Comparison of ENCODE assay signal across 22 mouse cellular contexts in the genomic region with DNA sequence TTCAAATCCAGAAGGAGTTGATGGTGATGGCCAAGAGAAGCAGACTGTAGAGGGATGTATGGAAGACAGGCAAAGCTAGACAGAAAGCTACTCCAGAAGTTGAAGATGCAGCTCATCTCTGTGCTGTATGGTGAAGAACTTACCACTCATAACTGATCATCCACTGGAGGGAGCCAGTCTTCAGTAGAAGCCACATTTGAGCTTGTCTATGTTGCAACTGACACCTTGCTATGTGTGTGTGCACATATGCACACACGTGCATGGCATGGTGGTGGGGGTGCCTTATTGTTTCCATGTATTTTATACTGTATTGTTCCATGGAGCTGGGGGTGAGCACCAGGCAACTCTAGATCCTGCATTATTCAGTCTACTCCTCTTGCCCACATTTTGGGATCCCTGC. TPM values are rescaled to one million over a fixed set of nuclear protein-coding genes. Genes with fewer than 3 reads are reported as not detected.
DNase-seq lines count a peak whose midpoint lies in the region; ATAC-seq and TF ChIP-seq lines count a peak whose summit lies in the region.
"Had no signal": no experiment of that assay in that cellular context is flagged by ENCODE, and none has a peak within 500 bp of the region (broad histone marks: within the 10 kb centered on the region; RNA-seq: fewer than 3 reads in every experiment).

No protein-coding gene starts in this region.

- POLR2A ChIA-PET in Patski (lab: Charles Lee): no interaction called here

- no peak for TF ChIP-seq POLR2A in kidney, adult 2 months (IDR thresholded peaks at IDR 0.05; ENCODE audit: low read depth, low read length)

- DNase-seq in kidney, adult 2 months: peak; percentile 4
- no peak for DNase-seq in kidney, adult 11 months
- no peak for DNase-seq in midbrain, postnatal 0 days (ENCODE audit: low spot score)
- no peak for DNase-seq in midbrain, embryonic 10.5 days (ENCODE audit: low spot score)
- no peak for DNase-seq in Patski (ENCODE audit: low read depth, low spot score)
- DNase-seq in frontal cortex, postnatal 14 days (ENCODE audit: low spot score in 2 of 2): no peak
- DNase-seq in thymus, postnatal 10 days (ENCODE audit: low spot score in 2 of 2): no peak
- DNase-seq: cerebellum, postnatal 14 days; kidney, postnatal 25 days; layer of hippocampus, postnatal 36 days; left cerebral cortex, postnatal 4 days; right cerebral cortex, postnatal 25 days had no signal

- WGBS in kidney, adult 2 months: 74% methylated on average over 1 of the region's 1 CpGs
- WGBS in midbrain, postnatal 0 days: 70% methylated on average over 1 of the region's 1 CpGs
- 85% methylated on average over 1 of the region's 1 CpGs for WGBS in midbrain, embryonic 10.5 days

- TF ChIP-seq CTCF in kidney, adult 2 months (conservative IDR thresholded peaks at IDR 0.05; ENCODE audit: insufficient read depth, insufficient read length, low read depth, low read length): no peak
- peak; percentile 9; the same call in 1 of the 2 replicates for TF ChIP-seq CTCF in midbrain, postnatal 0 days (IDR thresholded peaks at IDR 0.05)
- TF ChIP-seq CTCF in Patski (IDR thresholded peaks at IDR 0.05): peak; percentile 36

- H3K4me3 ChIP-seq in kidney, adult 2 months (ENCODE audit: insufficient read depth, low read depth, low read length): no peak overlapping the region
- H3K4me3 ChIP-seq in midbrain, postnatal 0 days (ENCODE audit: low read depth, low read length): no peak overlapping the region
- H3K4me3 ChIP-seq in midbrain, embryonic 10.5 days: no peak overlapping the region
- H3K4me3 ChIP-seq: heart, embryonic 15.5 days; intestine, embryonic 15.5 days; lung, embryonic 15.5 days; neural tube, embryonic 13.5 days had no signal

- H3K4me2 ChIP-seq in midbrain, postnatal 0 days (ENCODE audit: low read depth, low read length, poor library complexity, severe bottlenecking): no peak overlapping the region
- H3K4me2 ChIP-seq: heart, embryonic 15.5 days; intestine, embryonic 15.5 days; lung, embryonic 15.5 days; neural tube, embryonic 13.5 days had no signal

- H3K4me1 ChIP-seq in kidney, adult 2 months (ENCODE audit: control insufficient read depth, insufficient read depth, low read length): no peaks in the 10 kb centered on the region
- no peaks in the 10 kb centered on the region for H3K4me1 ChIP-seq in midbrain, postnatal 0 days (ENCODE audit: insufficient read depth, low read length)
- H3K4me1 ChIP-seq in midbrain, embryonic 10.5 days: no peaks in the 10 kb centered on the region
- H3K4me1 ChIP-seq: heart, embryonic 15.5 days; intestine, embryonic 15.5 days; neural tube, embryonic 13.5 days had no signal

- in situ Hi-C loops in Patski (cut with MboI; ENCODE audit: low pct_unique_long_range_greater_than_20kb): no loop called here

- no peaks in the 10 kb centered on the region for H3K27me3 ChIP-seq in kidney, adult 2 months (replicated peaks; ENCODE audit: control insufficient read depth, insufficient read depth, low read length)
- H3K27me3 ChIP-seq in midbrain, postnatal 0 days (ENCODE audit: insufficient read depth, low read length): no peaks in the 10 kb centered on the region
- no peaks in the 10 kb centered on the region for H3K27me3 ChIP-seq in midbrain, embryonic 10.5 days (ENCODE audit: low read depth, poor library complexity, severe bottlenecking)
- no peaks in the 10 kb centered on the region for H3K27me3 ChIP-seq in Patski
- H3K27me3 ChIP-seq: heart, embryonic 15.5 days; intestine, embryonic 15.5 days; lung, embryonic 15.5 days; neural tube, embryonic 13.5 days had no signal

- no peaks in the 10 kb centered on the region for H3K36me3 ChIP-seq in kidney, adult 2 months (ENCODE audit: control insufficient read depth, insufficient read depth, low read length)
- no peaks in the 10 kb centered on the region for H3K36me3 ChIP-seq in midbrain, postnatal 0 days (ENCODE audit: insufficient read depth, low read length)
- no peaks in the 10 kb centered on the region for H3K36me3 ChIP-seq in midbrain, embryonic 10.5 days
- H3K36me3 ChIP-seq: heart, embryonic 15.5 days; intestine, embryonic 15.5 days; lung, embryonic 15.5 days; neural tube, embryonic 13.5 days had no signal

- CTCF ChIA-PET in Patski (lab: Charles Lee): interaction anchor here (1.2 to 2.5 kb wide), 3 partner anchors 77 to 110 kb away, joined by 3 to 7 read pairs (median 4); no protein-coding TSS in a partner anchor

- H3K9me3 ChIP-seq in midbrain, postnatal 0 days (ENCODE audit: low read length): no peaks in the 10 kb centered on the region
- 0 out of 2 replicates have a peak, but pooled peaks cover 7% of the 10 kb centered on the region for H3K9me3 ChIP-seq in midbrain, embryonic 10.5 days (replicated peaks)
- H3K9me3 ChIP-seq: heart, embryonic 15.5 days; intestine, embryonic 15.5 days; lung, embryonic 15.5 days; neural tube, embryonic 13.5 days had no signal

- ATAC-seq in midbrain, postnatal 0 days (ENCODE audit: low FRiP score): no peak
- ATAC-seq in Patski: no peak
- ATAC-seq in megakaryocyte progenitor cell, adult 5-6 weeks (replicated peaks; ENCODE audit: poor library complexity): peak; percentile 66
- ATAC-seq: intestine, embryonic 15.5 days had no signal

- H3K27ac ChIP-seq in kidney, adult 2 months (ENCODE audit: insufficient read depth, low read depth, low read length): no peak overlapping the region
- H3K27ac ChIP-seq in midbrain, postnatal 0 days (ENCODE audit: low read depth, low read length): no peak overlapping the region
- no peak overlapping the region for H3K27ac ChIP-seq in midbrain, embryonic 10.5 days (replicated peaks)
- H3K27ac ChIP-seq: heart, embryonic 15.5 days; intestine, embryonic 15.5 days; lung, embryonic 15.5 days; neural tube, embryonic 13.5 days had no signal

- no peak overlapping the region for H3K9ac ChIP-seq in midbrain, postnatal 0 days (replicated peaks; ENCODE audit: low read length, poor library complexity, severe bottlenecking)
- H3K9ac ChIP-seq: heart, embryonic 15.5 days; intestine, embryonic 15.5 days; lung, embryonic 15.5 days; neural tube, embryonic 13.5 days had no signal

RNA-seq across cellular contexts. Expression of a gene that starts 14.8 kb away (rescaled TPM):
- 2.3 and 2.4 TPM in 2 replicates for polyA plus RNA-seq in kidney, adult 2 months (2012; rRNA removed)
- total RNA-seq in midbrain, postnatal 0 days (2014; rRNA removed): 0.38 TPM in 1 of 2 replicates, not detected in the other
- 0.14 and 0.21 TPM in 2 replicates for polyA plus RNA-seq in midbrain, postnatal 0 days (2015; fragmentation: Nextera tagmentation; extraction: Ambion mirVana)
- polyA plus RNA-seq in midbrain, embryonic 10.5 days (2016; fragmentation: Nextera tagmentation; extraction: Ambion mirVana): not detected in 2 replicates
- polyA plus RNA-seq in Patski (2021): not detected
- not detected in 2 replicates for total RNA-seq in megakaryocyte progenitor cell, adult 5-6 weeks (2015)
- total RNA-seq in megakaryocyte progenitor cell, adult 5-6 weeks (2017): not detected in 2 replicates
- total RNA-seq: layer of hippocampus, postnatal 36 days; left cerebral cortex, postnatal 4 days had no signal
- polyA plus RNA-seq: forebrain, embryonic 11.5 days; hindbrain, embryonic 11.5 days; testis, adult 2 months had no signal

RNA-seq across cellular contexts. Expression of a gene that starts 26.9 kb away (rescaled TPM):
- 0.16 and 0.27 TPM in 2 replicates for polyA plus RNA-seq in kidney, adult 2 months (2012; rRNA removed)
- 2.0 TPM in 1 of 2 replicates, not detected in the other for total RNA-seq in midbrain, postnatal 0 days (2014; rRNA removed)
- 1.5 and 2.2 TPM in 2 replicates for polyA plus RNA-seq in midbrain, postnatal 0 days (2015; fragmentation: Nextera tagmentation; extraction: Ambion mirVana)
- polyA plus RNA-seq in midbrain, embryonic 10.5 days (2016; fragmentation: Nextera tagmentation; extraction: Ambion mirVana): 0.15 and 0.29 TPM in 2 replicates
- 9.8 TPM for polyA plus RNA-seq in Patski (2021)
- total RNA-seq in megakaryocyte progenitor cell, adult 5-6 weeks (2015): not detected in 2 replicates
- not detected in 2 replicates for total RNA-seq in megakaryocyte progenitor cell, adult 5-6 weeks (2017)
- total RNA-seq: layer of hippocampus, postnatal 36 days; left cerebral cortex, postnatal 4 days had no signal
- polyA plus RNA-seq: hindbrain, embryonic 11.5 days; liver, adult 2 months; testis, adult 2 months had no signal

RNA-seq across cellular contexts. Expression of a gene that starts 29.3 kb away (rescaled TPM):
- 1.2 and 2.3 TPM in 2 replicates for polyA plus RNA-seq in kidney, adult 2 months (2012; rRNA removed)
- 0.71 and 1.4 TPM in 2 replicates for total RNA-seq in midbrain, postnatal 0 days (2014; rRNA removed)
- polyA plus RNA-seq in midbrain, postnatal 0 days (2015; fragmentation: Nextera tagmentation; extraction: Ambion mirVana): 7.2 and 9.4 TPM in 2 replicates
- 1.0 TPM in 1 of 2 replicates, not detected in the other for polyA plus RNA-seq in midbrain, embryonic 10.5 days (2016; fragmentation: Nextera tagmentation; extraction: Ambion mirVana)
- not detected for polyA plus RNA-seq in Patski (2021)
- total RNA-seq in megakaryocyte progenitor cell, adult 5-6 weeks (2015): not detected in 2 replicates
- not detected in 2 replicates for total RNA-seq in megakaryocyte progenitor cell, adult 5-6 weeks (2017)
- total RNA-seq: liver, adult 2 months had no signal

RNA-seq across cellular contexts. Expression of a gene that starts 34.0 kb away (rescaled TPM):
- not detected in 2 replicates for polyA plus RNA-seq in kidney, adult 2 months (2012; rRNA removed)
- total RNA-seq in midbrain, postnatal 0 days (2014; rRNA removed): not detected in 2 replicates
- polyA plus RNA-seq in midbrain, postnatal 0 days (2015; fragmentation: Nextera tagmentation; extraction: Ambion mirVana): not detected in 2 replicates
- polyA plus RNA-seq in midbrain, embryonic 10.5 days (2016; fragmentation: Nextera tagmentation; extraction: Ambion mirVana): not detected in 2 replicates
- not detected for polyA plus RNA-seq in Patski (2021)
- total RNA-seq in megakaryocyte progenitor cell, adult 5-6 weeks (2015): not detected in 2 replicates
- not detected in 2 replicates for total RNA-seq in megakaryocyte progenitor cell, adult 5-6 weeks (2017)
- total RNA-seq: layer of hippocampus, postnatal 36 days; left cerebral cortex, postnatal 4 days; liver, adult 2 months had no signal
- polyA plus RNA-seq: forebrain, embryonic 11.5 days; gonadal fat pad, adult 2 months; heart, embryonic 15.5 days; hindbrain, embryonic 11.5 days; intestine, embryonic 15.5 days; liver, adult 2 months; lung, embryonic 15.5 days; neural tube, embryonic 13.5 days; testis, adult 2 months had no signal

RNA-seq across cellular contexts. Expression of a gene that starts 37.0 kb away (rescaled TPM):
- polyA plus RNA-seq in kidney, adult 2 months (2012; rRNA removed): 3.4 and 4.2 TPM in 2 replicates
- 0.24 TPM in 1 of 2 replicates, not detected in the other for total RNA-seq in midbrain, postnatal 0 days (2014; rRNA removed)
- 1.1 and 1.2 TPM in 2 replicates for polyA plus RNA-seq in midbrain, postnatal 0 days (2015; fragmentation: Nextera tagmentation; extraction: Ambion mirVana)
- 0.58 and 0.94 TPM in 2 replicates for polyA plus RNA-seq in midbrain, embryonic 10.5 days (2016; fragmentation: Nextera tagmentation; extraction: Ambion mirVana)
- polyA plus RNA-seq in Patski (2021): 382 TPM
- 1.6 and 7.4 TPM in 2 replicates for total RNA-seq in megakaryocyte progenitor cell, adult 5-6 weeks (2015)
- 1.1 and 2.5 TPM in 2 replicates for total RNA-seq in megakaryocyte progenitor cell, adult 5-6 weeks (2017)
